Mouse (Mus musculus) adrenal gland, postnatal 14 days (tissue): ENCODE data around the gene Aaed1. TPM values are rescaled to one million over a fixed set of nuclear protein-coding genes. Genes with fewer than 3 reads are reported as not detected.
"Not testable (repeated sequence)": the region's sequence is repeated elsewhere in the genome, so short reads cannot be mapped to it uniquely, and the experiment has no call there.

Experiments
- DNase-seq: peaks from one replicate; pipeline ENCODE4 v3.0.0; 2021; ENCODE audit warnings: mixed read lengths
- total RNA-seq: library from RNA; stranded (reverse); gene quantifications from 2 replicates; pipeline ENCODE4 v1.2.3, GENCODE M21; 2021

Aaed1 gene
- total RNA-seq, 1 experiment from 2014 or later: 48.3 TPM

GRCm38 (mm10) chr13:64309036-64309435 is 3.5 kb downstream of the Aaed1 start:
- DNase-seq: no peak

- no peak for DNase-seq
Observed at GRCm38 (mm10) chr13:64307508-64307907, 5.0 kb downstream of the Aaed1 start.

- peak; percentile 81 for DNase-seq
Observed at GRCm38 (mm10) chr13:64306078-64306477, 6.4 kb downstream of the Aaed1 start.

GRCm38 (mm10) chr13:64299069-64299468 is 13.4 kb downstream of the Aaed1 start:
- no peak for DNase-seq

GRCm38 (mm10) chr13:64286791-64287190 is 25.7 kb downstream of the Aaed1 start:
- no peak for DNase-seq

- no peak for DNase-seq
Observed at GRCm38 (mm10) chr13:64286321-64286720, 26.2 kb downstream of the Aaed1 start.

GRCm38 (mm10) chr13:64284676-64285075 is 27.8 kb downstream of the Aaed1 start:
- DNase-seq: no peak

- DNase-seq: no peak
Observed at GRCm38 (mm10) chr13:64280940-64281339, 31.6 kb downstream of the Aaed1 start.

- DNase-seq: no peak
Observed at GRCm38 (mm10) chr13:64275754-64276127, 36.8 kb downstream of the Aaed1 start.

GRCm38 (mm10) chr13:64274879-64275753 is 37.4 kb downstream of the Aaed1 start, which contains the start of gene Cdc14b:
Gene Cdc14b, minus strand, starts transcription at chr13:64275290.
- peak; percentile 86 for DNase-seq

GRCm38 (mm10) chr13:64273891-64274844 is 38.3 kb downstream of the Aaed1 start:
- DNase-seq: peak; percentile 32

GRCm38 (mm10) chr13:64273352-64273751 is 39.2 kb downstream of the Aaed1 start:
- DNase-seq: no peak

GRCm38 (mm10) chr13:64268384-64268783 is 44.1 kb downstream of the Aaed1 start:
- no peak for DNase-seq

- peak; percentile 83 for DNase-seq
Observed at GRCm38 (mm10) chr13:64267151-64267550, 45.4 kb downstream of the Aaed1 start.

GRCm38 (mm10) chr13:64264586-64264985 is 47.9 kb downstream of the Aaed1 start:
- peak; percentile 28 for DNase-seq

GRCm38 (mm10) chr13:64259903-64260302 is 52.6 kb downstream of the Aaed1 start:
- no peak for DNase-seq

- DNase-seq: no peak
Observed at GRCm38 (mm10) chr13:64258516-64258821, 54.0 kb downstream of the Aaed1 start.

- no peak for DNase-seq
Observed at GRCm38 (mm10) chr13:64257814-64258515, 54.5 kb downstream of the Aaed1 start.

GRCm38 (mm10) chr13:64257010-64257813 is 55.3 kb downstream of the Aaed1 start:
- peak; percentile 17 for DNase-seq

- DNase-seq: not testable (repeated sequence)
Observed at GRCm38 (mm10) chr13:64254185-64254584, 58.3 kb downstream of the Aaed1 start.

- DNase-seq: no peak
Observed at GRCm38 (mm10) chr13:64253697-64254096, 58.8 kb downstream of the Aaed1 start.
